Mouse (Mus musculus) small intestine, adult 2 months (tissue): ENCODE measurements around the gene Ninj2.

Experiments used
- CTCF ChIP-seq: fragments of 200-500 bp; IDR thresholded peaks from 2 replicates; pipeline ENCODE4 v1.5.1; 2012; ENCODE audit warnings: low read depth, mild to moderate bottlenecking, control low read depth, inconsistent platforms, low read length, moderate library complexity, mixed read lengths; ENCODE audit not compliant: insufficient replicate concordance, insufficient read length; ENCODE audit errors: extremely low read depth
- POLR2A ChIP-seq: fragments of 200-500 bp; IDR thresholded peaks from 2 replicates; pipeline ENCODE4 v1.6.1; 2012; ENCODE audit warnings: low read depth, mild to moderate bottlenecking, control low read depth, inconsistent platforms, low read length, moderate library complexity

- TF ChIP-seq CTCF (no peak), POLR2A (no peak)
These were observed 11.6 kb upstream of the Ninj2 start for GRCm38 (mm10) chr6:120081516-120081915.
